9 mouse cellular contexts compared by ENCODE assay signal in genomic region chr10:90493436-90493835, GRCm38 (mm10).
DNase-seq lines count a peak whose midpoint lies in the region; ATAC-seq lines count a peak whose summit lies in the region.
"Had no signal": no experiment of that assay in that cellular context is flagged by ENCODE, and none has a peak within 500 bp of the region (broad histone marks: within the 10 kb centered on the region; RNA-seq: fewer than 3 reads in every experiment).

No protein-coding gene starts in this region.

- H3K9ac ChIP-seq in neural tube, embryonic 13.5 days, result no peak overlapping the region
- no peak overlapping the region for H3K9ac ChIP-seq in intestine, embryonic 15.5 days
- H3K9ac ChIP-seq: heart, embryonic 13.5 days had no signal

- H3K4me2 ChIP-seq in neural tube, embryonic 13.5 days, result no peak overlapping the region
- H3K4me2 ChIP-seq in intestine, embryonic 15.5 days (replicated peaks), result no peak overlapping the region
- H3K4me2 ChIP-seq: heart, embryonic 13.5 days had no signal

- peak overlapping the region; percentile 18; the same call in 1 of the 2 replicates for H3K27ac ChIP-seq in neural tube, embryonic 13.5 days (replicated peaks)
- no peak overlapping the region for H3K27ac ChIP-seq in intestine, embryonic 15.5 days
- H3K27ac ChIP-seq: heart, embryonic 13.5 days had no signal

- intact Hi-C loops in heart, postnatal 36 days (cut with DNase I), result no loop called here

- H3K36me3 ChIP-seq in neural tube, embryonic 13.5 days, result no peaks in the 10 kb centered on the region
- no peaks in the 10 kb centered on the region for H3K36me3 ChIP-seq in intestine, embryonic 15.5 days
- H3K36me3 ChIP-seq: heart, embryonic 13.5 days had no signal

- no peaks in the 10 kb centered on the region for H3K9me3 ChIP-seq in neural tube, embryonic 13.5 days
- no peaks in the 10 kb centered on the region for H3K9me3 ChIP-seq in intestine, embryonic 15.5 days
- H3K9me3 ChIP-seq: heart, embryonic 13.5 days had no signal

- no peaks in the 10 kb centered on the region for H3K27me3 ChIP-seq in neural tube, embryonic 13.5 days
- no peaks in the 10 kb centered on the region for H3K27me3 ChIP-seq in intestine, embryonic 15.5 days (replicated peaks)
- H3K27me3 ChIP-seq: heart, embryonic 13.5 days had no signal

- H3K4me1 ChIP-seq in neural tube, embryonic 13.5 days (replicated peaks), result peaks cover 26% of the 10 kb centered on the region
- H3K4me1 ChIP-seq in intestine, embryonic 15.5 days (replicated peaks), result no peaks in the 10 kb centered on the region
- H3K4me1 ChIP-seq: heart, embryonic 13.5 days had no signal

- WGBS in neural tube, embryonic 13.5 days, result 30% methylated on average over 7 of the region's 7 CpGs
- 58% methylated on average over 7 of the region's 7 CpGs for WGBS in intestine, embryonic 15.5 days

- H3K4me3 ChIP-seq in neural tube, embryonic 13.5 days, result no peak overlapping the region
- H3K4me3 ChIP-seq in intestine, embryonic 15.5 days (replicated peaks), result no peak overlapping the region
- H3K4me3 ChIP-seq: heart, embryonic 13.5 days had no signal

- peak; percentile 5 for DNase-seq in heart, postnatal 4 days
- no peak for DNase-seq in heart, postnatal 36 days
- DNase-seq in adrenal gland, postnatal 14 days, result peak; percentile 13
- DNase-seq in frontal cortex, adult 2 months (ENCODE audit: extremely low spot score in 1 of 2, low spot score in 1 of 2), result peak; percentile 30 to 71
- no peak for DNase-seq in Muller cell, postnatal 12 days (ENCODE audit: inconsistent ontology term)
- no peak for DNase-seq in lung, postnatal 4 days

- peak; percentile 38; the same call in 1 of the 2 replicates for ATAC-seq in neural tube, embryonic 13.5 days (ENCODE audit: low read depth)
- ATAC-seq in intestine, embryonic 15.5 days, result no peak

Comparison
In these comparisons a context has a peak if more than half of its experiments do, and no peak if none do; other contexts are left out.
1. DNase-seq: peak in heart, postnatal 4 days (single experiment), adrenal gland, postnatal 14 days (single experiment) and frontal cortex, adult 2 months (2 of 2); none in heart, postnatal 36 days (0 of 2), Muller cell, postnatal 12 days (single experiment) and lung, postnatal 4 days (0 of 2).